Mouse (Mus musculus) liver, embryonic 14.5 days (tissue): ENCODE data around the gene Clca1. TPM values are rescaled to one million over a fixed set of nuclear protein-coding genes. Genes with fewer than 3 reads are reported as not detected.

Experiments used
- ATAC-seq: fragments of 200-750 bp; cut with Nextera tagmentation; 2 replicates; pipeline ENCODE4 v1.8.0; 2017; ENCODE audit warnings: moderate number of reproducible peaks, mild to moderate bottlenecking, moderate library complexity; ENCODE audit not compliant: insufficient read depth
- DNase-seq, 3 experiments: peaks; one replicate each; pipeline ENCODE4 v3.0.0-alpha.2; 2012 to 2013; ENCODE audit warnings: low read depth in 3 of 3, low spot score in 3 of 3
- H3K27ac ChIP-seq: fragments of 300-500 bp; sonication (generic); 2 replicates; pipeline ENCODE4 v1.5.1; 2014; ENCODE audit warnings: moderate library complexity, mild to moderate bottlenecking, control low read depth, inconsistent platforms
- H3K27me3 ChIP-seq: fragments of 300-500 bp; sonication (generic); 2 replicates; pipeline ENCODE4 v1.6.1; 2014; ENCODE audit warnings: mild to moderate bottlenecking, low read length, moderate library complexity; ENCODE audit not compliant: control insufficient read depth, insufficient read depth
- H3K36me3 ChIP-seq: fragments of 300-500 bp; sonication (generic); replicated peaks from 2 replicates; pipeline ENCODE4 v1.6.1; 2014; ENCODE audit warnings: low read depth; ENCODE audit not compliant: control insufficient read depth, insufficient read depth
- H3K4me1 ChIP-seq, 2 experiments: fragments of 200-500 bp in 1 of 2; fragments of 300-500 bp in 1 of 2; sonication (generic) in 1 of 2; replicated peaks; 2 replicates each; pipeline ENCODE4 v1.6.1; 2012 to 2014; ENCODE audit warnings: antibody characterized with exemption in 1 of 2, inconsistent platforms in 1 of 2, low read length in 1 of 2; ENCODE audit not compliant: control insufficient read depth in 2 of 2, insufficient read depth in 2 of 2
- H3K4me2 ChIP-seq: fragments of 300-500 bp; sonication (generic); 2 replicates; pipeline ENCODE4 v1.6.1; 2014; ENCODE audit warnings: low read depth, mild to moderate bottlenecking, control low read depth, moderate library complexity
- H3K4me3 ChIP-seq, 2 experiments: fragments of 200-500 bp in 1 of 2; fragments of 300-500 bp in 1 of 2; sonication (generic) in 1 of 2; 2 replicates each; pipeline ENCODE4 v1.5.1; 2012 to 2014; ENCODE audit warnings: low read depth in 2 of 2, low read length in 2 of 2, mild to moderate bottlenecking in 2 of 2, control low read depth in 1 of 2, inconsistent platforms in 1 of 2, moderate library complexity in 1 of 2; ENCODE audit not compliant: insufficient read depth in 1 of 2
- H3K9ac ChIP-seq: fragments of 300-500 bp; sonication (generic); replicated peaks from 2 replicates; pipeline ENCODE4 v1.6.1; 2014; ENCODE audit warnings: mild to moderate bottlenecking, control low read depth, moderate library complexity
- H3K9me3 ChIP-seq: fragments of 300-500 bp; sonication (generic); 2 replicates; pipeline ENCODE4 v1.6.1; 2016; ENCODE audit warnings: low read length, mixed read lengths; ENCODE audit not compliant: control insufficient read depth
- CTCF ChIP-seq: IDR thresholded peaks from 2 replicates; pipeline ENCODE4 v1.5.1; 2016; ENCODE audit warnings: antibody characterized with exemption, low read depth, control low read depth
- WGBS: fragments of 180-500 bp; shearing (Covaris S2); extraction: QIAGEN DNeasy Blood & Tissue Kit; methylation state at CpG from one replicate; pipeline ENCODE4 v1.1.7; 2014; ENCODE audit not compliant: insufficient replicate concordance; 5-methylcytosine and 5-hydroxymethylcytosine counted together
- polyA plus RNA-seq, 2 experiments: library from polyadenylated mRNA; depleted of rRNA in 1 of 2; stranded (reverse) in 1 of 2; unstranded in 1 of 2; fragments of >200 nt; fragmentation: Nextera tagmentation in 1 of 2; extraction: Ambion mirVana in 1 of 2; gene quantifications; 2 replicates each; pipeline versions ENCODE4 v1.2.1 to v1.2.3; 2012 to 2014

The Clca1 gene
- polyA plus RNA-seq, 2 experiments, result not detected

DNA sequence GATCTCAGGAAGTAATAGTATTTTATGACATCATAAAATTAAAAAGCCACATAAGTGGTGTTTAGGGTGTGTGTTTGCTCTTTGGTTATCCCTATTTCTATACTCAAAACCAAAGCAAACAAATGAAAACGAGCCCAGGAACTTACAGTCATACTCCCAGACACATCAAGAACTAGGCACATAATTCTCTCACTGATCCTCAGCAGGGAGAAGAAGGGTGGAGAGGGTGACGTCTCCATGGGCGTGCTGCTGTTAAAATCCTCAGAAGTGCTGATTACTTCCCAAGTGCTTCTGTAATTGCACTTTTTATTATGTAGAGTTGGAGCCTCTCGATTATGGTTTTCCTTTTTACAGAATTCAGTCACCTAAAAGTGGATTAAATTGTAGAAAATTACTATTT lies 66.5 kb downstream of the Clca1 start:
- no peak overlapping the region for H3K27ac ChIP-seq
- no peaks in the 10 kb centered on the region for H3K4me1 ChIP-seq
- 40% methylated on average over 4 of the region's 4 CpGs for WGBS
- H3K36me3 ChIP-seq, result no peaks in the 10 kb centered on the region
- no peak overlapping the region for H3K4me2 ChIP-seq
- H3K27me3 ChIP-seq, result no peaks in the 10 kb centered on the region
- DNase-seq (no peak), ATAC-seq (no peak)
- H3K9me3 ChIP-seq, result no peaks in the 10 kb centered on the region
- no peak for TF ChIP-seq CTCF
- no peak overlapping the region for H3K4me3 ChIP-seq
- no peak overlapping the region for H3K9ac ChIP-seq

Other genes with a start within 250 kb of the Clca1 start
- gene Clca3a2, start 213.3 kb downstream of the Clca1 start, polyA plus RNA-seq (2012; rRNA removed), result not detected in 2 replicates
- gene Clca3a2, start 213.3 kb downstream of the Clca1 start, polyA plus RNA-seq (2014; fragmentation: Nextera tagmentation; extraction: Ambion mirVana), result not detected in 2 replicates
- not detected in 2 replicates for gene Clca3b, start 183.4 kb downstream of the Clca1 start, polyA plus RNA-seq (2012; rRNA removed)
- gene Clca3b, start 183.4 kb downstream of the Clca1 start, polyA plus RNA-seq (2014; fragmentation: Nextera tagmentation; extraction: Ambion mirVana), result not detected in 2 replicates
- gene Clca4b, start 100.2 kb downstream of the Clca1 start, polyA plus RNA-seq (2012; rRNA removed), result not detected in 2 replicates
- not detected in 2 replicates for gene Clca4b, start 100.2 kb downstream of the Clca1 start, polyA plus RNA-seq (2014; fragmentation: Nextera tagmentation; extraction: Ambion mirVana)
- not detected in 2 replicates for gene Clca4a, start 57.7 kb downstream of the Clca1 start, polyA plus RNA-seq (2012; rRNA removed)
- gene Clca4a, start 57.7 kb downstream of the Clca1 start, polyA plus RNA-seq (2014; fragmentation: Nextera tagmentation; extraction: Ambion mirVana), result not detected in 2 replicates
- gene Clca2, start 66.7 kb upstream of the Clca1 start, polyA plus RNA-seq (2012; rRNA removed), result not detected in 2 replicates
- gene Clca2, start 66.7 kb upstream of the Clca1 start, polyA plus RNA-seq (2014; fragmentation: Nextera tagmentation; extraction: Ambion mirVana), result not detected in 2 replicates
- gene Odf2l, start 85.8 kb upstream of the Clca1 start, polyA plus RNA-seq (2012; rRNA removed), result 3.9 and 5.6 TPM in 2 replicates
- gene Odf2l, start 85.8 kb upstream of the Clca1 start, polyA plus RNA-seq (2014; fragmentation: Nextera tagmentation; extraction: Ambion mirVana), result 4.9 and 7.6 TPM in 2 replicates